Mouse (Mus musculus) liver, postnatal 0 days (tissue): ENCODE results near the gene Mst1. TPM values are rescaled to one million over a fixed set of nuclear protein-coding genes. Genes with fewer than 3 reads are reported as not detected.
A peak's percentile ranks its signal among the peaks of the same experiment; 100 is the strongest.

Experiments used
- ATAC-seq: fragments of 200-750 bp; cut with Nextera tagmentation; 2 replicates; pipeline ENCODE4 v1.8.0; 2017; ENCODE audit warnings: mild to moderate bottlenecking, moderate library complexity
- DNase-seq: peaks from one replicate; pipeline ENCODE4 v3.0.0-alpha.2; 2016
- H3K27ac ChIP-seq: fragments of 300-500 bp; sonication (generic); 2 replicates; pipeline ENCODE4 v1.5.1; 2014; ENCODE audit warnings: antibody characterized with exemption, moderate library complexity, mild to moderate bottlenecking, low read depth
- H3K27me3 ChIP-seq: fragments of 300-500 bp; sonication (generic); 2 replicates; pipeline ENCODE4 v1.6.1; 2014; ENCODE audit warnings: low read length, control low read depth, mixed read lengths; ENCODE audit not compliant: insufficient read depth
- H3K36me3 ChIP-seq: fragments of 300-500 bp; sonication (generic); replicated peaks from 2 replicates; pipeline ENCODE4 v1.6.1; 2014; ENCODE audit warnings: mild to moderate bottlenecking, control low read depth, low read length, moderate library complexity, mixed read lengths; ENCODE audit not compliant: insufficient read depth
- H3K4me1 ChIP-seq: fragments of 300-500 bp; sonication (generic); 2 replicates; pipeline ENCODE4 v1.6.1; 2014; ENCODE audit warnings: antibody characterized with exemption, mild to moderate bottlenecking, control low read depth; ENCODE audit not compliant: insufficient read depth
- H3K4me2 ChIP-seq: fragments of 300-500 bp; sonication (generic); 2 replicates; pipeline ENCODE4 v1.6.1; 2014; ENCODE audit warnings: low read depth, mild to moderate bottlenecking, low read length, moderate library complexity, mixed read lengths
- H3K4me3 ChIP-seq: fragments of 300-500 bp; sonication (generic); 2 replicates; pipeline ENCODE4 v1.5.1; 2014; ENCODE audit warnings: low read depth, low read length
- H3K9ac ChIP-seq: fragments of 300-500 bp; sonication (generic); replicated peaks from 2 replicates; pipeline ENCODE4 v1.6.1; 2014; ENCODE audit warnings: mild to moderate bottlenecking, moderate library complexity
- H3K9me3 ChIP-seq: fragments of 300-500 bp; sonication (generic); 2 replicates; pipeline ENCODE4 v1.6.1; 2016; ENCODE audit warnings: mild to moderate bottlenecking, control low read depth, low read length, mixed read lengths
- CTCF ChIP-seq: sonication (generic); IDR thresholded peaks from 2 replicates; pipeline ENCODE4 v1.5.1; 2016; ENCODE audit warnings: antibody characterized with exemption, low read depth
- EP300 ChIP-seq: IDR thresholded peaks from 2 replicates; pipeline ENCODE4 v1.6.1; 2016; ENCODE audit warnings: antibody characterized with exemption, low read depth, mild to moderate bottlenecking
- WGBS: fragments of 180-500 bp; shearing (Covaris S2); extraction: QIAGEN DNeasy Blood & Tissue Kit; methylation state at CpG from one replicate; pipeline ENCODE4 v1.1.7; 2014; ENCODE audit not compliant: insufficient replicate concordance; 5-methylcytosine and 5-hydroxymethylcytosine counted together
- polyA plus RNA-seq: library from polyadenylated mRNA; unstranded; fragments of >200 nt; fragmentation: Nextera tagmentation; extraction: Ambion mirVana; gene quantifications from 2 replicates; pipeline ENCODE4 v1.2.1, GENCODE M21; 2015

Gene Mst1
- polyA plus RNA-seq, 1 experiment from 2014 or later = 93.0 TPM

- H3K4me1 ChIP-seq = peaks cover 21% of the 10 kb centered on the region
Measured at GRCm38 (mm10) chr9:108047601-108048565, 32.4 kb upstream of the Mst1 start.

GRCm38 (mm10) chr9:108048566-108048955, 31.7 kb upstream of the Mst1 start:
- Histone ChIP-seq H3K4me1 (peaks cover 24% of the 10 kb centered on the region), H3K4me2 (peak overlapping the region; percentile 88), H3K9ac (peak overlapping the region; percentile 58), H3K9me3 (no peaks in the 10 kb centered on the region), H3K27ac (peak overlapping the region; percentile 88), H3K4me3 (peak overlapping the region; percentile 91), H3K36me3 (peaks cover 48% of the 10 kb centered on the region), H3K27me3 (no peaks in the 10 kb centered on the region)
- WGBS = 3% methylated on average over 19 of the region's 19 CpGs
- TF ChIP-seq CTCF (no peak), EP300 (no peak)
- DNase-seq (no peak), ATAC-seq (peak; percentile 3)

More at GRCm38 (mm10) chr9:108047601-108048565, 32.4 kb upstream of the Mst1 start:
- Histone ChIP-seq H3K4me2 (peak overlapping the region; percentile 88), H3K9me3 (no peaks in the 10 kb centered on the region), H3K36me3 (peaks cover 52% of the 10 kb centered on the region), H3K9ac (peak overlapping the region; percentile 58), H3K27ac (peak overlapping the region; percentile 88), H3K4me3 (peak overlapping the region; percentile 91), H3K27me3 (no peaks in the 10 kb centered on the region)
- ATAC-seq (no peak), DNase-seq (peak; percentile 33)
- WGBS = 39% methylated on average over 17 of the region's 17 CpGs
- no peak for TF ChIP-seq EP300
- TF ChIP-seq CTCF = no peak

- ATAC-seq (peak; percentile 96), DNase-seq (peak; percentile 97)
- TF ChIP-seq EP300 (no peak), CTCF (no peak)
- H3K4me2 ChIP-seq = peak within 1 kb of the TSS; percentile 88
- peak within 1 kb of the TSS; percentile 88 for H3K27ac ChIP-seq
- under 1% methylated on average over 36 of the region's 39 CpGs for WGBS
- peak within 1 kb of the TSS; percentile 78 for H3K9ac ChIP-seq
- peaks cover 52% of the 10 kb centered on the region for H3K36me3 ChIP-seq
- no peaks in the 10 kb centered on the region for H3K27me3 ChIP-seq
- peaks cover 24% of the 10 kb centered on the region for H3K4me1 ChIP-seq
- H3K4me3 ChIP-seq = peak within 1 kb of the TSS; percentile 91
- no peaks in the 10 kb centered on the region for H3K9me3 ChIP-seq
Measured at GRCm38 (mm10) chr9:108049016-108049455, 31.2 kb upstream of the Mst1 start, which contains the start of gene Gmppb. Gene Gmppb (plus strand): TSS chr9:108049242.

- TF ChIP-seq EP300 = no peak
- TF ChIP-seq CTCF = no peak
- H3K27me3 ChIP-seq = no peaks in the 10 kb centered on the region
- peak overlapping the region; percentile 88 for H3K27ac ChIP-seq
- H3K4me3 ChIP-seq = peak overlapping the region; percentile 91
- peaks cover 56% of the 10 kb centered on the region for H3K36me3 ChIP-seq
- ATAC-seq (peak; percentile 4; the same call in 1 of the 2 replicates), DNase-seq (peak; percentile 28)
- H3K9me3 ChIP-seq = no peaks in the 10 kb centered on the region
- H3K4me2 ChIP-seq = peak overlapping the region; percentile 88
- WGBS = 39% methylated on average over 15 of the region's 15 CpGs
- H3K9ac ChIP-seq = peak overlapping the region; percentile 78
- peaks cover 24% of the 10 kb centered on the region for H3K4me1 ChIP-seq
Measured at GRCm38 (mm10) chr9:108049561-108050251, 30.5 kb upstream of the Mst1 start.

GRCm38 (mm10) chr9:108051184-108051930, 28.9 kb upstream of the Mst1 start:
- no peak overlapping the region for H3K27ac ChIP-seq
- H3K36me3 ChIP-seq = peaks cover 56% of the 10 kb centered on the region
- no peaks in the 10 kb centered on the region for H3K27me3 ChIP-seq
- H3K4me3 ChIP-seq = no peak overlapping the region
- no peak for TF ChIP-seq EP300
- no peak overlapping the region for H3K9ac ChIP-seq
- WGBS = 92% methylated on average over 15 of the region's 15 CpGs
- H3K4me1 ChIP-seq = peaks cover 24% of the 10 kb centered on the region
- no peak overlapping the region for H3K4me2 ChIP-seq
- DNase-seq (peak; percentile 19), ATAC-seq (no peak)
- no peaks in the 10 kb centered on the region for H3K9me3 ChIP-seq
